Mouse (Mus musculus): ENCODE measurements at regions not wholly inside any gene's neighbourhood (a gene's known extent, or its start where the extent isn't known, plus 50 kb on each side); places are given as distances from the start of the nearest gene placed in this dataset.
A peak's percentile ranks its signal among the peaks of the same experiment; 100 is the strongest.

GRCm38 (mm10) chrX:9738904-9739303, 76.1 kb upstream of the Dynlt3 start:
- no peak for DNase-seq

- no peak for DNase-seq
These were observed 79.7 kb upstream of the Dynlt3 start for GRCm38 (mm10) chrX:9742518-9742917.

GRCm38 (mm10) chrX:9747305-9747938, 84.6 kb upstream of the Dynlt3 start:
- DNase-seq: peak; percentile 10

- no peak for DNase-seq
These were observed 90.3 kb upstream of the Dynlt3 start for GRCm38 (mm10) chrX:9752954-9753572.

GRCm38 (mm10) chrX:9769540-9769939, 77.2 kb upstream of the Hypm start:
- DNase-seq: no peak

GRCm38 (mm10) chrX:9777498-9777897, 69.2 kb upstream of the Hypm start:
- DNase-seq: no peak

- no peak for DNase-seq
These were observed 57.2 kb upstream of the Hypm start for GRCm38 (mm10) chrX:9789542-9789941.
